Mouse (Mus musculus): ENCODE data around the gene Ccdc27. TPM values are rescaled to one million over a fixed set of nuclear protein-coding genes. Genes with fewer than 3 reads are reported as not detected.
A peak's percentile ranks its signal among the peaks of the same experiment; 100 is the strongest.

The Ccdc27 gene
- not detected in 2 replicates for polyA plus RNA-seq (2015; fragmentation: Nextera tagmentation; extraction: Ambion mirVana)

- no peaks in the 10 kb centered on the region for H3K9me3 ChIP-seq (replicated peaks)
- no peaks in the 10 kb centered on the region for H3K4me1 ChIP-seq
- no peak within 1 kb of the TSS for H3K4me2 ChIP-seq
- 82% methylated on average over 9 of the region's 9 CpGs for WGBS
- no peak within 1 kb of the TSS for H3K9ac ChIP-seq (replicated peaks)
- H3K36me3 ChIP-seq: no peaks in the 10 kb centered on the region
- no peak within 1 kb of the TSS for H3K27ac ChIP-seq (replicated peaks)
- H3K27me3 ChIP-seq (replicated peaks): no peaks in the 10 kb centered on the region; the same call in 1 of the 2 replicates
- no peak within 1 kb of the TSS for H3K4me3 ChIP-seq (replicated peaks)
- no peak for ATAC-seq (ENCODE audit: low FRiP score)
These were observed at the start of gene Ccdc27 for GRCm38 (mm10) chr4:154042577-154042976. Gene Ccdc27, minus strand, starts transcription at chr4:154042677.

- Histone ChIP-seq H3K4me1 (no peaks in the 10 kb centered on the region), H3K27me3 (replicated peaks) (peaks cover 20% of the 10 kb centered on the region), H3K9ac (replicated peaks) (no peak overlapping the region), H3K4me3 (replicated peaks) (no peak overlapping the region), H3K4me2 (no peak overlapping the region), H3K36me3 (no peaks in the 10 kb centered on the region), H3K27ac (replicated peaks) (no peak overlapping the region), H3K9me3 (replicated peaks) (no peaks in the 10 kb centered on the region)
- ATAC-seq (ENCODE audit: low FRiP score): no peak
- 63% methylated on average over 8 of the region's 8 CpGs for WGBS
These were observed 48.9 kb upstream of the Ccdc27 start for GRCm38 (mm10) chr4:154091356-154091755.

GRCm38 (mm10) chr4:154089205-154089604 lies 46.7 kb upstream of the Ccdc27 start:
- H3K27me3 ChIP-seq (replicated peaks): peaks cover 12% of the 10 kb centered on the region
- no peak overlapping the region for H3K9ac ChIP-seq (replicated peaks)
- no peaks in the 10 kb centered on the region for H3K9me3 ChIP-seq (replicated peaks)
- H3K27ac ChIP-seq (replicated peaks): no peak overlapping the region
- H3K4me1 ChIP-seq: no peaks in the 10 kb centered on the region
- no peaks in the 10 kb centered on the region for H3K36me3 ChIP-seq
- H3K4me2 ChIP-seq: no peak overlapping the region
- ATAC-seq (ENCODE audit: low FRiP score): no peak
- WGBS: 62% methylated on average over 5 of the region's 5 CpGs
- no peak overlapping the region for H3K4me3 ChIP-seq (replicated peaks)

GRCm38 (mm10) chr4:154086436-154086835 lies 44.0 kb upstream of the Ccdc27 start:
- no peaks in the 10 kb centered on the region for H3K36me3 ChIP-seq
- H3K4me1 ChIP-seq: no peaks in the 10 kb centered on the region
- H3K27me3 ChIP-seq (replicated peaks): peaks cover 26% of the 10 kb centered on the region
- 92% methylated on average over 8 of the region's 8 CpGs for WGBS
- no peak overlapping the region for H3K4me3 ChIP-seq (replicated peaks)
- H3K27ac ChIP-seq (replicated peaks): no peak overlapping the region
- H3K9ac ChIP-seq (replicated peaks): no peak overlapping the region
- H3K4me2 ChIP-seq: no peak overlapping the region
- no peak for ATAC-seq (ENCODE audit: low FRiP score)
- no peaks in the 10 kb centered on the region for H3K9me3 ChIP-seq (replicated peaks)

GRCm38 (mm10) chr4:154085856-154086255 lies 43.4 kb upstream of the Ccdc27 start:
- no peaks in the 10 kb centered on the region; the same call in 1 of the 2 replicates for H3K4me1 ChIP-seq
- H3K36me3 ChIP-seq: no peaks in the 10 kb centered on the region
- WGBS: 59% methylated on average over 3 of the region's 3 CpGs
- H3K9me3 ChIP-seq (replicated peaks): no peaks in the 10 kb centered on the region
- no peak overlapping the region for H3K9ac ChIP-seq (replicated peaks)
- H3K27me3 ChIP-seq (replicated peaks): peaks cover 28% of the 10 kb centered on the region
- H3K27ac ChIP-seq (replicated peaks): no peak overlapping the region
- no peak for ATAC-seq (ENCODE audit: low FRiP score)
- no peak overlapping the region for H3K4me3 ChIP-seq (replicated peaks)
- H3K4me2 ChIP-seq: no peak overlapping the region

GRCm38 (mm10) chr4:154081974-154082373 lies 39.5 kb upstream of the Ccdc27 start:
- H3K9ac ChIP-seq (replicated peaks): no peak overlapping the region
- H3K27ac ChIP-seq (replicated peaks): no peak overlapping the region
- H3K27me3 ChIP-seq (replicated peaks): peaks cover 55% of the 10 kb centered on the region
- 4% methylated on average over 1 of the region's 1 CpGs for WGBS
- H3K36me3 ChIP-seq: no peaks in the 10 kb centered on the region
- no peaks in the 10 kb centered on the region for H3K9me3 ChIP-seq (replicated peaks)
- no peak overlapping the region for H3K4me2 ChIP-seq
- no peak for ATAC-seq (ENCODE audit: low FRiP score)
- no peaks in the 10 kb centered on the region; the same call in 1 of the 2 replicates for H3K4me1 ChIP-seq
- no peak overlapping the region for H3K4me3 ChIP-seq (replicated peaks)

GRCm38 (mm10) chr4:154081021-154081420 lies 38.5 kb upstream of the Ccdc27 start:
- peak overlapping the region; percentile 34 for H3K4me2 ChIP-seq
- WGBS: 4% methylated on average over 13 of the region's 13 CpGs
- peaks cover 55% of the 10 kb centered on the region for H3K27me3 ChIP-seq (replicated peaks)
- no peaks in the 10 kb centered on the region; the same call in 1 of the 2 replicates for H3K4me1 ChIP-seq
- H3K9ac ChIP-seq (replicated peaks): no peak overlapping the region
- H3K36me3 ChIP-seq: no peaks in the 10 kb centered on the region
- H3K4me3 ChIP-seq (replicated peaks): no peak overlapping the region
- H3K27ac ChIP-seq (replicated peaks): no peak overlapping the region
- no peak for ATAC-seq (ENCODE audit: low FRiP score)
- no peaks in the 10 kb centered on the region for H3K9me3 ChIP-seq (replicated peaks)

GRCm38 (mm10) chr4:154080211-154080610 lies 37.7 kb upstream of the Ccdc27 start:
- H3K27me3 ChIP-seq (replicated peaks): peaks cover 55% of the 10 kb centered on the region
- ATAC-seq (ENCODE audit: low FRiP score): no peak
- H3K4me3 ChIP-seq (replicated peaks): no peak overlapping the region
- H3K9me3 ChIP-seq (replicated peaks): no peaks in the 10 kb centered on the region
- no peak overlapping the region for H3K9ac ChIP-seq (replicated peaks)
- H3K4me2 ChIP-seq: no peak overlapping the region
- 67% methylated on average over 4 of the region's 4 CpGs for WGBS
- no peaks in the 10 kb centered on the region; the same call in 1 of the 2 replicates for H3K4me1 ChIP-seq
- H3K27ac ChIP-seq (replicated peaks): no peak overlapping the region
- H3K36me3 ChIP-seq: no peaks in the 10 kb centered on the region

- Histone ChIP-seq H3K9ac (replicated peaks) (no peak overlapping the region), H3K9me3 (replicated peaks) (no peaks in the 10 kb centered on the region), H3K4me3 (replicated peaks) (no peak overlapping the region), H3K4me2 (peak overlapping the region; percentile 40), H3K27ac (replicated peaks) (no peak overlapping the region), H3K27me3 (replicated peaks) (peaks cover 36% of the 10 kb centered on the region), H3K36me3 (no peaks in the 10 kb centered on the region), H3K4me1 (peaks cover 10% of the 10 kb centered on the region)
- WGBS: 22% methylated on average over 13 of the region's 16 CpGs
- ATAC-seq (ENCODE audit: low FRiP score): no peak
These were observed 29.5 kb upstream of the Ccdc27 start for GRCm38 (mm10) chr4:154071941-154072340.

GRCm38 (mm10) chr4:154071521-154071920 lies 29.0 kb upstream of the Ccdc27 start:
- Histone ChIP-seq H3K27me3 (replicated peaks) (peaks cover 36% of the 10 kb centered on the region), H3K4me1 (peaks cover 10% of the 10 kb centered on the region), H3K36me3 (no peaks in the 10 kb centered on the region), H3K9ac (replicated peaks) (no peak overlapping the region), H3K9me3 (replicated peaks) (no peaks in the 10 kb centered on the region), H3K4me2 (peak overlapping the region; percentile 40), H3K27ac (replicated peaks) (no peak overlapping the region), H3K4me3 (replicated peaks) (peak overlapping the region; percentile 15; the same call in 1 of the 2 replicates)
- WGBS: 2% methylated on average over 15 of the region's 20 CpGs
- ATAC-seq (ENCODE audit: low FRiP score): no peak

GRCm38 (mm10) chr4:154070896-154071295 lies 28.4 kb upstream of the Ccdc27 start:
- no peaks in the 10 kb centered on the region for H3K9me3 ChIP-seq (replicated peaks)
- no peak overlapping the region for H3K4me3 ChIP-seq (replicated peaks)
- WGBS: 4% methylated on average over 5 of the region's 5 CpGs
- peaks cover 10% of the 10 kb centered on the region for H3K4me1 ChIP-seq
- no peak overlapping the region for H3K27ac ChIP-seq (replicated peaks)
- no peaks in the 10 kb centered on the region for H3K36me3 ChIP-seq
- H3K9ac ChIP-seq (replicated peaks): no peak overlapping the region
- ATAC-seq (ENCODE audit: low FRiP score): no peak
- peaks cover 36% of the 10 kb centered on the region for H3K27me3 ChIP-seq (replicated peaks)
- no peak overlapping the region for H3K4me2 ChIP-seq

- no peak overlapping the region for H3K27ac ChIP-seq (replicated peaks)
- 62% methylated on average over 14 of the region's 14 CpGs for WGBS
- ATAC-seq (ENCODE audit: low FRiP score): peak; percentile 72; the same call in 1 of the 2 replicates
- H3K9me3 ChIP-seq (replicated peaks): no peaks in the 10 kb centered on the region
- H3K36me3 ChIP-seq: no peaks in the 10 kb centered on the region
- no peak overlapping the region for H3K9ac ChIP-seq (replicated peaks)
- no peak overlapping the region for H3K4me2 ChIP-seq
- no peaks in the 10 kb centered on the region for H3K4me1 ChIP-seq
- H3K4me3 ChIP-seq (replicated peaks): no peak overlapping the region
- H3K27me3 ChIP-seq (replicated peaks): peaks cover 14% of the 10 kb centered on the region
These were observed 22.6 kb upstream of the Ccdc27 start for GRCm38 (mm10) chr4:154064827-154065773.

Data from neural tube, embryonic 15.5 days (tissue).